Mouse (Mus musculus) midbrain, embryonic 15.5 days (tissue): Measurements from ENCODE around the gene Abhd16a. TPM values are rescaled to one million over a fixed set of nuclear protein-coding genes. Genes with fewer than 3 reads are reported as not detected.
A peak's percentile ranks its signal among the peaks of the same experiment; 100 is the strongest.
"Not testable (repeated sequence)": the region's sequence is repeated elsewhere in the genome, so short reads cannot be mapped to it uniquely, and the experiment has no call there.

Experiments
- ATAC-seq: fragments of 200-750 bp; cut with Nextera tagmentation; replicated peaks from 2 replicates; pipeline ENCODE4 v1.8.0; 2017; ENCODE audit warnings: moderate TSS enrichment
- H3K27ac ChIP-seq: fragments of 300-500 bp; sonication (generic); 2 replicates; pipeline ENCODE4 v1.5.1; 2015; ENCODE audit warnings: mild to moderate bottlenecking, inconsistent platforms
- H3K27me3 ChIP-seq: fragments of 300-500 bp; sonication (generic); replicated peaks from 2 replicates; pipeline ENCODE4 v1.6.1; 2015; ENCODE audit warnings: inconsistent platforms
- H3K36me3 ChIP-seq: fragments of 300-500 bp; sonication (generic); replicated peaks from 2 replicates; pipeline ENCODE4 v1.6.1; 2015; ENCODE audit warnings: inconsistent platforms
- H3K4me1 ChIP-seq: fragments of 300-500 bp; sonication (generic); 2 replicates; pipeline ENCODE4 v1.6.1; 2015; ENCODE audit warnings: inconsistent platforms
- H3K4me2 ChIP-seq: fragments of 300-500 bp; sonication (generic); 2 replicates; pipeline ENCODE4 v1.6.1; 2015; ENCODE audit warnings: inconsistent platforms, mild to moderate bottlenecking, moderate library complexity
- H3K4me3 ChIP-seq: fragments of 300-500 bp; sonication (generic); 2 replicates; pipeline ENCODE4 v1.5.1; 2015; ENCODE audit warnings: mild to moderate bottlenecking, inconsistent platforms
- H3K9ac ChIP-seq: fragments of 300-500 bp; sonication (generic); 2 replicates; pipeline ENCODE4 v1.6.1; 2015; ENCODE audit warnings: mild to moderate bottlenecking, inconsistent platforms
- H3K9me3 ChIP-seq: fragments of 300-500 bp; sonication (generic); 2 replicates; pipeline ENCODE4 v1.6.1; 2016; ENCODE audit warnings: inconsistent platforms
- WGBS: fragments of 180-500 bp; shearing (Covaris S2); methylation state at CpG from one replicate; pipeline ENCODE4 v1.1.7; 2015; ENCODE audit warnings: mixed read lengths; 5-methylcytosine and 5-hydroxymethylcytosine counted together
- polyA plus RNA-seq: library from polyadenylated mRNA; unstranded; fragments of >200 nt; fragmentation: Nextera tagmentation; extraction: Ambion mirVana; gene quantifications from 2 replicates; pipeline ENCODE4 v1.2.1, GENCODE M21; 2015

Gene Abhd16a
- polyA plus RNA-seq, 1 experiment from 2014 or later = 105 TPM

- Histone ChIP-seq H3K4me1 (peaks cover 27% of the 10 kb centered on the region), H3K27ac (peak overlapping the region; percentile 78), H3K4me3 (peak overlapping the region; percentile 77), H3K9ac (peak overlapping the region; percentile 84), H3K4me2 (peak overlapping the region; percentile 92), H3K36me3 (peaks cover 32% of the 10 kb centered on the region), H3K27me3 (no peaks in the 10 kb centered on the region), H3K9me3 (no peaks in the 10 kb centered on the region)
- ATAC-seq = no peak
- WGBS = under 1% methylated on average over 33 of the region's 33 CpGs
Observed at GRCm38 (mm10) chr17:35120745-35121142, 31.7 kb downstream of the Abhd16a start.

GRCm38 (mm10) chr17:35121143-35121799 is 32.2 kb downstream of the Abhd16a start, which contains the start of gene Gpank1:
Gpank1 (plus strand) TSS chr17:35121455.
- H3K4me3 ChIP-seq = peak within 1 kb of the TSS; percentile 77
- peaks cover 27% of the 10 kb centered on the region for H3K36me3 ChIP-seq
- H3K4me1 ChIP-seq = peaks cover 32% of the 10 kb centered on the region
- H3K27ac ChIP-seq = peak within 1 kb of the TSS; percentile 90
- peak within 1 kb of the TSS; percentile 92 for H3K4me2 ChIP-seq
- no peaks in the 10 kb centered on the region for H3K27me3 ChIP-seq
- WGBS = under 1% methylated on average over 50 of the region's 50 CpGs
- H3K9me3 ChIP-seq = no peaks in the 10 kb centered on the region
- peak; percentile 94 for ATAC-seq
- peak within 1 kb of the TSS; percentile 84 for H3K9ac ChIP-seq

GRCm38 (mm10) chr17:35121871-35122303 is 32.8 kb downstream of the Abhd16a start, which contains the start of gene Csnk2b:
Csnk2b (minus strand) TSS chr17:35122053.
- Histone ChIP-seq H3K4me1 (peaks cover 38% of the 10 kb centered on the region), H3K4me2 (peak within 1 kb of the TSS; percentile 92), H3K27ac (peak within 1 kb of the TSS; percentile 90), H3K4me3 (peak within 1 kb of the TSS; percentile 77), H3K9me3 (no peaks in the 10 kb centered on the region), H3K27me3 (no peaks in the 10 kb centered on the region), H3K36me3 (peaks cover 23% of the 10 kb centered on the region), H3K9ac (peak within 1 kb of the TSS; percentile 84)
- no peak; the same call in 1 of the 2 replicates for ATAC-seq
- under 1% methylated on average over 19 of the region's 19 CpGs for WGBS

- not testable (repeated sequence) for ATAC-seq, H3K27ac ChIP-seq, H3K4me3 ChIP-seq, H3K4me2 ChIP-seq, H3K27me3 ChIP-seq, H3K9ac ChIP-seq, H3K9me3 ChIP-seq
- peaks cover 14% of the 10 kb centered on the region; the same call in 1 of the 2 replicates for H3K36me3 ChIP-seq
- peaks cover 48% of the 10 kb centered on the region for H3K4me1 ChIP-seq
- 93% methylated on average over 9 of the region's 9 CpGs for WGBS
Observed at GRCm38 (mm10) chr17:35123287-35123686, 34.2 kb downstream of the Abhd16a start.

- ATAC-seq, H3K4me3 ChIP-seq, H3K27ac ChIP-seq, H3K9me3 ChIP-seq, H3K4me2 ChIP-seq, H3K27me3 ChIP-seq, H3K9ac ChIP-seq: not testable (repeated sequence)
- H3K36me3 ChIP-seq = peaks cover 10% of the 10 kb centered on the region; the same call in 1 of the 2 replicates
- peaks cover 57% of the 10 kb centered on the region for H3K4me1 ChIP-seq
- WGBS = 92% methylated on average over 12 of the region's 12 CpGs
Observed at GRCm38 (mm10) chr17:35124261-35124896, 35.3 kb downstream of the Abhd16a start.

- Histone ChIP-seq H3K27ac (no peak overlapping the region), H3K36me3 (peaks cover 7% of the 10 kb centered on the region; the same call in 1 of the 2 replicates), H3K4me3 (no peak overlapping the region), H3K27me3 (no peaks in the 10 kb centered on the region), H3K9me3 (no peaks in the 10 kb centered on the region), H3K4me1 (peaks cover 51% of the 10 kb centered on the region), H3K9ac (peak overlapping the region; percentile 77; the same call in 1 of the 2 replicates), H3K4me2 (0 out of 2 replicates have a peak overlapping the region, but pooled peaks have one; percentile 65)
- no peak for ATAC-seq
- 100% methylated on average over 1 of the region's 1 CpGs for WGBS
Observed at GRCm38 (mm10) chr17:35125081-35125480, 36.0 kb downstream of the Abhd16a start.

- Histone ChIP-seq H3K4me1 (peaks cover 46% of the 10 kb centered on the region), H3K4me3 (peak overlapping the region; percentile 63), H3K4me2 (peak overlapping the region; percentile 65), H3K27me3 (no peaks in the 10 kb centered on the region), H3K36me3 (peaks cover 7% of the 10 kb centered on the region; the same call in 1 of the 2 replicates), H3K9me3 (no peaks in the 10 kb centered on the region), H3K27ac (peak overlapping the region; percentile 71), H3K9ac (peak overlapping the region; percentile 77)
- 32% methylated on average over 6 of the region's 6 CpGs for WGBS
- ATAC-seq = no peak
Observed at GRCm38 (mm10) chr17:35125578-35125977, 36.5 kb downstream of the Abhd16a start.

GRCm38 (mm10) chr17:35126206-35126611 is 37.1 kb downstream of the Abhd16a start, which contains the start of gene D17H6S53E:
D17H6S53E (plus strand) TSS chr17:35126373.
- Histone ChIP-seq H3K4me2 (peak within 1 kb of the TSS; percentile 65), H3K9ac (peak within 1 kb of the TSS; percentile 77), H3K27ac (peak within 1 kb of the TSS; percentile 71), H3K9me3 (no peaks in the 10 kb centered on the region), H3K36me3 (peaks cover 7% of the 10 kb centered on the region; the same call in 1 of the 2 replicates), H3K4me1 (peaks cover 45% of the 10 kb centered on the region), H3K27me3 (no peaks in the 10 kb centered on the region), H3K4me3 (peak within 1 kb of the TSS; percentile 63)
- 1% methylated on average over 36 of the region's 36 CpGs for WGBS
- ATAC-seq = peak; percentile 31; the same call in 1 of the 2 replicates

GRCm38 (mm10) chr17:35127017-35127416 is 38.0 kb downstream of the Abhd16a start:
- H3K27ac ChIP-seq = no peak overlapping the region
- WGBS = 70% methylated on average over 13 of the region's 13 CpGs
- peak overlapping the region; percentile 65 for H3K4me2 ChIP-seq
- ATAC-seq = no peak
- H3K36me3 ChIP-seq = peaks cover 7% of the 10 kb centered on the region; the same call in 1 of the 2 replicates
- H3K4me1 ChIP-seq = peaks cover 45% of the 10 kb centered on the region
- peak overlapping the region; percentile 77; the same call in 1 of the 2 replicates for H3K9ac ChIP-seq
- H3K27me3 ChIP-seq = no peaks in the 10 kb centered on the region
- peak overlapping the region; percentile 63 for H3K4me3 ChIP-seq
- no peaks in the 10 kb centered on the region for H3K9me3 ChIP-seq

- no peak for ATAC-seq
- WGBS = 67% methylated on average over 11 of the region's 11 CpGs
- Histone ChIP-seq H3K4me2 (no peak overlapping the region), H3K9me3 (no peaks in the 10 kb centered on the region), H3K27me3 (no peaks in the 10 kb centered on the region), H3K27ac (no peak overlapping the region), H3K4me3 (no peak overlapping the region), H3K36me3 (0 out of 2 replicates have a peak, but pooled peaks cover 3% of the 10 kb centered on the region), H3K4me1 (peaks cover 35% of the 10 kb centered on the region), H3K9ac (no peak overlapping the region)
Observed at GRCm38 (mm10) chr17:35128996-35129395, 39.9 kb downstream of the Abhd16a start.

GRCm38 (mm10) chr17:35131038-35131437 is 42.0 kb downstream of the Abhd16a start:
- H3K4me1 ChIP-seq = peaks cover 27% of the 10 kb centered on the region
- WGBS = 85% methylated on average over 8 of the region's 8 CpGs
- H3K27ac ChIP-seq = no peak overlapping the region
- H3K9me3 ChIP-seq = no peaks in the 10 kb centered on the region
- no peak overlapping the region for H3K9ac ChIP-seq
- H3K4me3 ChIP-seq = no peak overlapping the region
- no peaks in the 10 kb centered on the region for H3K36me3 ChIP-seq
- H3K4me2 ChIP-seq = no peak overlapping the region
- H3K27me3 ChIP-seq = no peaks in the 10 kb centered on the region
- ATAC-seq = no peak

GRCm38 (mm10) chr17:35131500-35132173 is 42.6 kb downstream of the Abhd16a start, which contains the start of gene Apom:
Apom (minus strand) TSS chr17:35132050.
- Histone ChIP-seq H3K36me3 (no peaks in the 10 kb centered on the region), H3K27ac (no peak within 1 kb of the TSS), H3K4me3 (no peak within 1 kb of the TSS), H3K4me2 (no peak within 1 kb of the TSS), H3K27me3 (no peaks in the 10 kb centered on the region), H3K9me3 (no peaks in the 10 kb centered on the region), H3K9ac (no peak within 1 kb of the TSS), H3K4me1 (peaks cover 27% of the 10 kb centered on the region)
- no peak for ATAC-seq
- WGBS = 82% methylated on average over 15 of the region's 15 CpGs
